Mouse (Mus musculus) splenic B cell, adult 2 months (primary cell): ENCODE data around the gene Gak.

ENCODE experiments used
- DNase-seq: peaks from one replicate; pipeline ENCODE4 v3.0.0-alpha.2; 2011; ENCODE audit warnings: low read depth, low spot score
- H3K27me3 ChIP-seq: 2 replicates; pipeline ENCODE4 v1.6.1; 2012; ENCODE audit warnings: mild to moderate bottlenecking, low read length, moderate library complexity, mixed read lengths; ENCODE audit not compliant: control insufficient read depth, poor library complexity, insufficient read depth, severe bottlenecking
- H3K36me3 ChIP-seq: 2 replicates; pipeline ENCODE4 v1.6.1; 2012; ENCODE audit warnings: mild to moderate bottlenecking, low read length, moderate library complexity, mixed read lengths; ENCODE audit not compliant: control insufficient read depth, poor library complexity, insufficient read depth, severe bottlenecking

The Gak gene

GRCm38 (mm10) chr5:108629634-108630483 lies at the start of gene Gak, which contains the start of gene Tmem175:
Gene Gak, minus strand, starts transcription at chr5:108629755.
Gene Tmem175, plus strand, starts transcription at chr5:108629770.
- H3K27me3 ChIP-seq = no peaks in the 10 kb centered on the region
- DNase-seq = peak; percentile 96

DNA sequence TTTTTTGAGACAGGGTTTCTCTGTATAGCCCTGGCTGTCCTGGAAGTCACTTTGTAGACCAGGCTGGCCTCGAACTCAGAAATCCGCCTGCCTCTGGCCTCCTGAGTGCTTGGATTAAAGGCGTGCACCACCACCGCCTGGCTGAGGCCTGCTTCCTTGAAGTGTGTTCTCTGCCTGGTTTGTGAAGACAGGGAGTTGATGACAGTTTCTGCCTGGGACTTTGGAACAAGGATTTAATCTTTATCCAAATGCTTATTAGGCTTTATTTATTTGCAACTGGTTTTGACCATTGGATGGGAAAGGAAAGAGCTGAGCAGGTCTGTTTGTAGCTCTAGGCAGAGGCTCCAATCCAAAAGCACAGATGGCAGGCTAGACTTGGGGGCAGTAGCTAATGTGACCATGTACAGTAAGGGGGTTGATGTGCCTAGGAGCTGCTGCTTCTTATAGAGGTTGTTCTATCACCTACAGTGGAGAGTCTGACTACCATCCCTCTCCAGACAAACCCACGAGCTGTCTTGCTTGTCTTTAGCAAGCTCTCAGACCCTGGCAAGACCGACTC lies 48.8 kb upstream of the Gak start:
- DNase-seq = no peak
- H3K36me3 ChIP-seq = no peaks in the 10 kb centered on the region

More at GRCm38 (mm10) chr5:108629634-108630483, at the start of gene Gak, which contains the start of gene Tmem175:
- 0 out of 2 replicates have a peak, but pooled peaks cover 2% of the 10 kb centered on the region for H3K36me3 ChIP-seq

GRCm38 (mm10) chr5:108677605-108678295 lies 48.2 kb upstream of the Gak start:
- Histone ChIP-seq H3K27me3 (no peaks in the 10 kb centered on the region), H3K36me3 (no peaks in the 10 kb centered on the region)
- no peak for DNase-seq

More for the DNA sequence above, 48.8 kb upstream of the Gak start:
- H3K27me3 ChIP-seq = no peaks in the 10 kb centered on the region

GRCm38 (mm10) chr5:108676772-108677498 lies 47.4 kb upstream of the Gak start:
- DNase-seq = no peak
- H3K36me3 ChIP-seq = no peaks in the 10 kb centered on the region
- H3K27me3 ChIP-seq = no peaks in the 10 kb centered on the region

DNA sequence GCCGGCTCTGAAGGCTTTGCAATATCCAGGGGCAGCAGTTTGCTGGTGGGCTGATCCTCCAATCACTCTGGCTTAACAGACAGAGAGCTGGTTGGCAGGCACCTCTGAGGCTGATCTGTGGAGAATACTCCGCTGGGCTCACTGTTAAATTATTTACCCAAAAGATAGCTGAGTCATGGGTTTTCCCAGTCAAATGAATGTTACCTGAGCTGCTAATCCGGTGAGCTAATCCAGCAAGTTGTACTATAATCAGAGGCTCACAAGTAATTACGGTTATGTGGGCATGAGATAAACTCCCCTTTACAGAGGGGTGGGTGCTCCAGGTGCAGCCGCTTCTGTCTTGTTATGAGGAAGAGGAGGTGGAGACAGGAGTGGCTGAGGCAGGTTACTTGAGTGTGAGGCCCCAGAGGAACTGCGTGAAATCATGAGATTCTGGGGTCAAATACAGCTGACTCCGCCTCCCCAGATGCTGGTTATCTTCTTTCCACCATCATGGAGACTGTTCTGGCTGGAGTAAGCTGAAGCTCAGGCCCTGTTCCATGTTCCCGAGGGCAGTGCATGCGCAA lies 45.8 kb upstream of the Gak start, which contains the start of gene Slc26a1:
Slc26a1 (minus strand) TSS at position 319 of the 566 bp plus-strand sequence.
- no peaks in the 10 kb centered on the region for H3K27me3 ChIP-seq
- H3K36me3 ChIP-seq = no peaks in the 10 kb centered on the region
- DNase-seq = no peak

DNA sequence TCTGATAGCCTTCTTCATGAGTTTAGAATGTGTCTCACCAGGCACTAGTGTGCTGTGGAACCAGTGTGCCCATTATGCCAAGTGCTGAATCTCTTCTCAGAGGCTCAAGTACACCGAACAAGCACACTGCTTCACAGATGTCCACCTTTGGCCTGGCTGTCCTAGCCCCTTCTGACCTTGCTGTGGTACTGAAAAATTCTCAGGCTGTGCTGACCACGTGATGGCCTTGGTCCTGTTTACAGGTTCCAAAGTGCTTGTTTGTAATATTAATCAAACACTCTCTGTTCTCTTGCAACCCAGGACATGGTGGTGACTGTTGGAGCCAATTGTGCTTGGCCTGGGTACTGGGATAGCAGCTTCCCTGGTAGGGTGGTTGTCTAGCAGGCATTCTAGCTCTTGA lies 45.1 kb upstream of the Gak start:
- no peaks in the 10 kb centered on the region for H3K27me3 ChIP-seq
- no peak for DNase-seq
- H3K36me3 ChIP-seq = no peaks in the 10 kb centered on the region

DNA sequence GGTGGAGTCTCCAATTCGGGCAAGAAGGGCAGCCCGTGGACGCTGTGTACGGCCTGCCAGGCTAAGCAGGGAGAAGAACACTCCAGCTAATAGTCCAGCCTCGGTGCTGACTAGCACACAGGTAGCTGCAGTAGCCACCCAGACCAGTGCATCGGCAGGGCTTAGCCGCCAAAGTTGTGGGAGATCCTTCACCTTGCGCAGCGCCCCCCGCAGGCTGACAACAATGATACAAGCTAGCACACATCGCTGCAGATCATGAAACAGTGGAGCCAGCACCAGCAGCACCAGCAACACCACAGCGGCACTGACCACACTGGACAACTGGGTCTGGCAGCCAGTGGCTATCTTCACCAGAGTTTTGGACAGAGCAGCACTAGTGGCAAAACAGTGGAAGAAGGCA lies 42.2 kb upstream of the Gak start:
- no peak for DNase-seq
- no peaks in the 10 kb centered on the region for H3K36me3 ChIP-seq
- H3K27me3 ChIP-seq = no peaks in the 10 kb centered on the region

GRCm38 (mm10) chr5:108670785-108671184 lies 41.2 kb upstream of the Gak start:
- H3K36me3 ChIP-seq = no peaks in the 10 kb centered on the region
- peak; percentile 70 for DNase-seq
- no peaks in the 10 kb centered on the region for H3K27me3 ChIP-seq

DNA sequence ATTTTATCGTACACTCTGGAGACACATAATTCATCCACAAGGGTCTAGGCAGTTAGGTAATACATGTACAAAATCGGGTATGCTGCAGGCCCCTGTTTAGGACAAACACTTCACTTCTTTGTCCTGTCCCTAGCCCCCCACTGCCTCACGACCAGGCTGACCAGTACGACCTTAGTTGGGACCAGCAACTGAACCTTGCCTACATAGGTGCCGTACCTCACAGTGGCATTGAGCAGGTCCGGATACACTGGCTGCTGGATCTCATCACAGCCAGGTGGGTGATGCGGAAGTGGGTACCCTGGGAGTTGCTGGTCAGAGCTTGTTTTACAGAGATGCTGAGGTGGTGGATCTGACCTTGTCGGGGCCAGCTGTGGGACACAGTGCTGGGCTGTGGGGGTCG lies 40.4 kb upstream of the Gak start:
- H3K27me3 ChIP-seq = no peaks in the 10 kb centered on the region

GRCm38 (mm10) chr5:108668977-108669936 lies 39.7 kb upstream of the Gak start, which contains the start of gene Dgkq:
Gene Dgkq, minus strand, starts transcription at chr5:108669672.
- no peaks in the 10 kb centered on the region for H3K27me3 ChIP-seq
- no peaks in the 10 kb centered on the region for H3K36me3 ChIP-seq
- peak; percentile 94 for DNase-seq

More for the DNA sequence above, 40.4 kb upstream of the Gak start:
- DNase-seq = no peak
- no peaks in the 10 kb centered on the region for H3K36me3 ChIP-seq

- no peak for DNase-seq
- no peaks in the 10 kb centered on the region for H3K36me3 ChIP-seq
- no peaks in the 10 kb centered on the region for H3K27me3 ChIP-seq
These were observed 38.9 kb upstream of the Gak start for GRCm38 (mm10) chr5:108668387-108668932.

DNA sequence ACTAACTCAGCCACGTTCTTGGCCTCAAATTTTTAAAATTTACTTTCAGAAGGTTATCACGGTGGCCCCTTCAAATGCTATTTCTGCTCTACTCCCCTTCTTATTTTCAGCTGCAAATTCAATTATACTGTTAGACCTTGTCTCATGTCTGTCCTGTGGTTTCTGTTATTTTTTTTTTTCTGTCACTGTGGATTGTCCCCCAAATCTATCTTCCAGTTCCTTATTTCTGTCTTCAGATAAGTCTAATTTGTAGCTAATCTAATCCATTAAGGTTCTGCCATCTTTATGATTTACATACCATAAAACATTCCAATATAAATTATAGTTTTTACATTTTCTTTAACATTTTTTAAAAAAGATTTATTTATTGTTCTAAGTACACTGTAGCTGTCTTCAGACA lies 37.8 kb upstream of the Gak start:
- no peaks in the 10 kb centered on the region for H3K36me3 ChIP-seq
- no peaks in the 10 kb centered on the region for H3K27me3 ChIP-seq
- DNase-seq = no peak

DNA sequence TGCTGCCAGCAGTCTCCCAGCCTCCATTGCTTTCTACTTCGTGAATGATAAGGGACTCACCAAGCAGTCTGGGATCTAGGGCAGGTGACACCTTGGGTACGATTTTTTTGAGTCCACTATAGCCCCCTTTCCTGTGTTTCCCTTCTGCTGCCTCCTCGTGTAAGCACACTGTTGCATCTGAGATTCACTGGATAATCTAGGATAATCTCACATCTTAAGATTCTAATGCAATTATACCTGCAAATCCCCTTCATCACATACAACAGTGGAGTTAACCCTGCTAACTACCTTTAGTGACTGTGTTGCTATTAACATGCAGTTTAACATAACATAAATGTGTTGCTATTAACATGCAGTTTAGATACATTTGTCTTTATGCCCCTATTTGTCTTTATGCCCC lies 35.5 kb upstream of the Gak start:
- Histone ChIP-seq H3K36me3 (no peaks in the 10 kb centered on the region), H3K27me3 (no peaks in the 10 kb centered on the region)
- DNase-seq = no peak
